Mouse (Mus musculus) intestine, embryonic 16.5 days (tissue): ENCODE data around the gene Atp8b5. TPM values are rescaled to one million over a fixed set of nuclear protein-coding genes. Genes with fewer than 3 reads are reported as not detected.
A peak's percentile ranks its signal among the peaks of the same experiment; 100 is the strongest.

Experiments used
- ATAC-seq: fragments of 200-750 bp; cut with Nextera tagmentation; 2 replicates; pipeline ENCODE4 v1.8.0; 2017; ENCODE audit warnings: moderate TSS enrichment, moderate library complexity
- H3K27ac ChIP-seq: fragments of 300-500 bp; sonication (generic); 2 replicates; pipeline ENCODE4 v1.5.1; 2014; ENCODE audit warnings: mild to moderate bottlenecking, low read length
- H3K27me3 ChIP-seq: fragments of 300-500 bp; sonication (generic); replicated peaks from 2 replicates; pipeline ENCODE4 v1.6.1; 2014; ENCODE audit warnings: low read length, control low read depth, mixed read lengths; ENCODE audit not compliant: control insufficient read depth, insufficient read depth
- H3K36me3 ChIP-seq: fragments of 300-500 bp; sonication (generic); 2 replicates; pipeline ENCODE4 v1.6.1; 2014; ENCODE audit warnings: low read length, control low read depth; ENCODE audit not compliant: control insufficient read depth, insufficient read depth
- H3K4me1 ChIP-seq: fragments of 300-500 bp; sonication (generic); 2 replicates; pipeline ENCODE4 v1.6.1; 2014; ENCODE audit warnings: low read length, control low read depth, mixed read lengths; ENCODE audit not compliant: control insufficient read depth, insufficient read depth
- H3K4me2 ChIP-seq: fragments of 300-500 bp; sonication (generic); 2 replicates; pipeline ENCODE4 v1.6.1; 2014; ENCODE audit warnings: low read depth, low read length, control low read depth
- H3K4me3 ChIP-seq: fragments of 300-500 bp; sonication (generic); 2 replicates; pipeline ENCODE4 v1.5.1; 2014; ENCODE audit warnings: mild to moderate bottlenecking, low read length
- H3K9ac ChIP-seq: fragments of 300-500 bp; sonication (generic); 2 replicates; pipeline ENCODE4 v1.6.1; 2014; ENCODE audit warnings: low read depth, low read length
- H3K9me3 ChIP-seq: fragments of 300-500 bp; sonication (generic); 2 replicates; pipeline ENCODE4 v1.6.1; 2016; ENCODE audit warnings: low read length, control low read depth; ENCODE audit not compliant: control insufficient read depth
- WGBS: fragments of 180-500 bp; shearing (Covaris S2); extraction: QIAGEN DNeasy Blood & Tissue Kit; methylation state at CpG from one replicate; pipeline ENCODE4 v1.1.7; 2014; 5-methylcytosine and 5-hydroxymethylcytosine counted together
- polyA plus RNA-seq: library from polyadenylated mRNA; unstranded; fragments of >200 nt; fragmentation: Nextera tagmentation; extraction: Ambion mirVana; gene quantifications from 2 replicates; pipeline ENCODE4 v1.2.1, GENCODE M21; 2015

The Atp8b5 gene
- polyA plus RNA-seq, 1 experiment from 2014 or later: 1.2 TPM

GRCm38 (mm10) chr4:43341276-43341891 lies 74.4 kb downstream of the Atp8b5 start:
- ATAC-seq: no peak
- no peak overlapping the region for H3K9ac ChIP-seq
- H3K27me3 ChIP-seq: no peaks in the 10 kb centered on the region
- peaks cover 3% of the 10 kb centered on the region for H3K9me3 ChIP-seq
- H3K36me3 ChIP-seq: no peaks in the 10 kb centered on the region
- H3K4me3 ChIP-seq: no peak overlapping the region
- H3K27ac ChIP-seq: no peak overlapping the region
- 81% methylated on average over 7 of the region's 7 CpGs for WGBS
- no peak overlapping the region for H3K4me2 ChIP-seq
- 0 out of 2 replicates have a peak, but pooled peaks cover 4% of the 10 kb centered on the region for H3K4me1 ChIP-seq

GRCm38 (mm10) chr4:43342443-43342842 lies 75.5 kb downstream of the Atp8b5 start:
- 91% methylated on average over 10 of the region's 10 CpGs for WGBS
- no peak overlapping the region for H3K27ac ChIP-seq
- no peaks in the 10 kb centered on the region for H3K27me3 ChIP-seq

GRCm38 (mm10) chr4:43344932-43345331 lies 78.0 kb downstream of the Atp8b5 start:
- Histone ChIP-seq H3K4me2 (no peak overlapping the region; the same call in 1 of the 2 replicates), H3K9me3 (no peaks in the 10 kb centered on the region), H3K27me3 (no peaks in the 10 kb centered on the region), H3K4me3 (no peak overlapping the region), H3K36me3 (no peaks in the 10 kb centered on the region), H3K9ac (no peak overlapping the region), H3K27ac (peak overlapping the region; percentile 64; the same call in 1 of the 2 replicates), H3K4me1 (no peaks in the 10 kb centered on the region)
- 73% methylated on average over 2 of the region's 2 CpGs for WGBS
- peak; percentile 54 for ATAC-seq

More at GRCm38 (mm10) chr4:43342443-43342842, 75.5 kb downstream of the Atp8b5 start:
- H3K9ac ChIP-seq: no peak overlapping the region
- ATAC-seq: no peak
- H3K36me3 ChIP-seq: no peaks in the 10 kb centered on the region
- H3K4me3 ChIP-seq: no peak overlapping the region
- H3K9me3 ChIP-seq: no peaks in the 10 kb centered on the region
- no peak overlapping the region for H3K4me2 ChIP-seq
- H3K4me1 ChIP-seq: 0 out of 2 replicates have a peak, but pooled peaks cover 4% of the 10 kb centered on the region

DNA sequence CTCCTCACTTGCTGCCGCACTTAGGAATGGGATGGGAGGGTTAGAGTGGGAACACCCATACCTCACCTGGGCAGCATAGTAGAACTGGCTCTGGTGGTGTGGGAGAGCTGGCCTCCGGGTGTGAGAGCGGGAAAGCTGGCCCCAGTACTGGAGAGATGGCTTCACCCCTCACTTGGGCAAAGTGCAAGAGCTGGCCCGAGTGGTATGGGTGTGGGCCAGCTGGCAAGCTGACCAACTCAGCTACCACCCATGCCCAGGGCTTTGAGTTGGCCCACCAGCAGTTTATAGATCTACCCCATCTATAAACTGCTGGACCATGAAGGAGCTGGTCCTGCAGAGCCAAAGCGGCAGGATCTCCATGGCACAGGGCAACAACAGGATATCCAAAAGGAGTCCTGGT lies 82.2 kb downstream of the Atp8b5 start:
- ATAC-seq: no peak
- Histone ChIP-seq H3K9ac (no peak overlapping the region), H3K4me2 (no peak overlapping the region), H3K4me1 (no peaks in the 10 kb centered on the region), H3K27ac (no peak overlapping the region), H3K4me3 (no peak overlapping the region), H3K36me3 (no peaks in the 10 kb centered on the region), H3K27me3 (no peaks in the 10 kb centered on the region), H3K9me3 (no peaks in the 10 kb centered on the region)
- 85% methylated on average over 5 of the region's 5 CpGs for WGBS

DNA sequence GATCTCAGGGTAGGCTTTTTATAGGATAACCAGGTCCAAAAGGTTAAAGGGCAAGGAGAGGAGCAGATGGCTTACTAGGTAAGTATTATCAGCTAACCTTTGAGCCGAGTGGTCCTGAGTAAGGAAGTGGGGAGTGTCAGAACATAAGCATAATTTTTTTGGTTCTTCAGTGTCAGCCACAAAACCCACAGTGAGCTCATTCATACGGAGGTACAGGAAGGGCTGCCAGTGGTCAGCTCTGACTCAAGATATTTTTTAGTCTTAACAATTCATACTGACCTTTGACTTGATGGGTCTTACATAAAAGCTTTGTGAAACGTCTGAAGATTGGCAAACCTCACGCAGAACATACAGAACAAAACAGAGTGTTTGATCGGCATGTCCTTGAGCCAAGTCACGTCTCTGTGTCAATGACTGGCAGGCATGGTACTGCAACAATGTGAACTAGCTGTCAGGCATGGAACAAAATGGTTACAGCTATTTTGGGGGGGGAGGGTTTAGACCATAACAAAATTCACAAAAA lies 83.1 kb downstream of the Atp8b5 start:
- Histone ChIP-seq H3K9me3 (no peaks in the 10 kb centered on the region), H3K27me3 (no peaks in the 10 kb centered on the region), H3K4me3 (no peak overlapping the region), H3K4me2 (no peak overlapping the region), H3K36me3 (no peaks in the 10 kb centered on the region), H3K4me1 (no peaks in the 10 kb centered on the region), H3K9ac (no peak overlapping the region), H3K27ac (no peak overlapping the region)
- WGBS: 66% methylated on average over 6 of the region's 6 CpGs
- no peak for ATAC-seq

GRCm38 (mm10) chr4:43353662-43354061 lies 86.7 kb downstream of the Atp8b5 start:
- H3K9ac ChIP-seq: no peak overlapping the region
- H3K9me3 ChIP-seq: no peaks in the 10 kb centered on the region
- no peak overlapping the region for H3K27ac ChIP-seq
- ATAC-seq: no peak
- no peaks in the 10 kb centered on the region for H3K36me3 ChIP-seq
- WGBS: 85% methylated on average over 6 of the region's 6 CpGs
- no peak overlapping the region for H3K4me2 ChIP-seq
- no peaks in the 10 kb centered on the region for H3K4me1 ChIP-seq
- no peak overlapping the region for H3K4me3 ChIP-seq
- H3K27me3 ChIP-seq: no peaks in the 10 kb centered on the region

DNA sequence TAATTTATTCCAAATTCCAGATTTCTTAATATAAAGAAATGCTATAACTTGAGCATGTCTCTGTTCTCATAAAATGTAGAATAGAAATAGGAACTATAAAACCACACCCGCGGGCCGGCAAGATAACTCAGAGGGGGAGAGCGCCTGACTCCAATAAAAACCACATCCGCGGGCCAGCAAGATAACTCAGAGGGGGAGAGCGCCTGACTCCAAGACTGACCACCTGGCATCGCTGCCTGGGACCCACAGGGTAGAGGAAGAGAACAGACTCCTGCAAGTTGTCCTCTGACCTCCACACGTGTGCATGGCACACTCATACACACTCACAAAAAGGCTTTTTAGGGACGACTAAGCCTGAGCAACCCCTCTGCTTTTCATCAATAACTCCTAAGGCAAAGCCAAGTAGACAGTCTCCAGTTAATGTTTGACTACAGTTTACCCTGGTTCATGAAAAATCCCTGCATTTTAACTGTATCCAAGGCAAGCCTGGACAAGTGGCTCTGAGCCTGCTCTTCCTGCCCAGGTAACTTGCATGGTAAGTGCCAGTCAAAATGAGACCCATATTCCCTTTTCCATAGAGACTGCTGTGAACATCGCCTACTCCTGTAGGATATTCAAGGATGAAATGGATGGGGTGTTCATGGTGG lies 98.1 kb downstream of the Atp8b5 start:
- Histone ChIP-seq H3K4me3 (no peak overlapping the region), H3K27me3 (no peaks in the 10 kb centered on the region), H3K9me3 (no peaks in the 10 kb centered on the region), H3K4me2 (0 out of 2 replicates have a peak overlapping the region, but pooled peaks have one; percentile 32), H3K4me1 (peaks cover 10% of the 10 kb centered on the region), H3K36me3 (no peaks in the 10 kb centered on the region), H3K27ac (peak overlapping the region; percentile 89), H3K9ac (no peak overlapping the region)
- peak; percentile 92 for ATAC-seq
- WGBS: 59% methylated on average over 11 of the region's 11 CpGs

GRCm38 (mm10) chr4:43367295-43367694 lies 100.3 kb downstream of the Atp8b5 start:
- no peak for ATAC-seq
- Histone ChIP-seq H3K4me1 (peaks cover 10% of the 10 kb centered on the region), H3K4me3 (no peak overlapping the region), H3K9me3 (no peaks in the 10 kb centered on the region), H3K27me3 (no peaks in the 10 kb centered on the region), H3K9ac (no peak overlapping the region), H3K36me3 (no peaks in the 10 kb centered on the region), H3K27ac (no peak overlapping the region), H3K4me2 (no peak overlapping the region)
- 62% methylated on average over 5 of the region's 5 CpGs for WGBS

DNA sequence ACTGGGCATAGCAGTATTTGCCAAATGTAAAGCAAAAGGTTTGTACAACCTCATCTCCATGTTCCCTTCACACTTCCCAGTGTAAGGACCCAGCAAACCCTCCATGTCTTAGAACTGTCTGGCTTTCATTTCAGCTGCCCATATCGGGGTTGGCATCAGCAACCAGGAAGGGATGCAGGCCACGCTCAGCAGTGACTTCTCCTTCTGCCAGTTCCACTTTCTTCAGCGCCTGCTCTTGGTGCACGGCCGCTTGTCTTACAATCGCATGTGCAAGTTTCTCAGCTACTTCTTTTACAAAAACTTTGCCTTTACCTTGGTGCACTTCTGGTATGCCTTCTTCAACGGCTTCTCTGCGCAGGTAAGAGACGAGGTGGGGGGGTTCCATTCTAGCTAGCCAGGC lies 100.8 kb downstream of the Atp8b5 start:
- Histone ChIP-seq H3K27me3 (no peaks in the 10 kb centered on the region), H3K4me3 (no peak overlapping the region), H3K36me3 (no peaks in the 10 kb centered on the region), H3K9me3 (no peaks in the 10 kb centered on the region), H3K27ac (no peak overlapping the region), H3K9ac (no peak overlapping the region), H3K4me1 (peaks cover 8% of the 10 kb centered on the region), H3K4me2 (no peak overlapping the region)
- no peak for ATAC-seq
- 87% methylated on average over 9 of the region's 9 CpGs for WGBS
